Mouse (Mus musculus) forelimb bud, embryonic 11.5 days (tissue): ENCODE results near the gene Gm20824.
"Not testable (repeated sequence)": the region's sequence is repeated elsewhere in the genome, so short reads cannot be mapped to it uniquely, and the experiment has no call there.

Experiments used
- DNase-seq: peaks from one replicate; pipeline ENCODE4 v3.0.0-alpha.2; 2012; ENCODE audit warnings: low read depth, low spot score

Gene Gm20824

DNA sequence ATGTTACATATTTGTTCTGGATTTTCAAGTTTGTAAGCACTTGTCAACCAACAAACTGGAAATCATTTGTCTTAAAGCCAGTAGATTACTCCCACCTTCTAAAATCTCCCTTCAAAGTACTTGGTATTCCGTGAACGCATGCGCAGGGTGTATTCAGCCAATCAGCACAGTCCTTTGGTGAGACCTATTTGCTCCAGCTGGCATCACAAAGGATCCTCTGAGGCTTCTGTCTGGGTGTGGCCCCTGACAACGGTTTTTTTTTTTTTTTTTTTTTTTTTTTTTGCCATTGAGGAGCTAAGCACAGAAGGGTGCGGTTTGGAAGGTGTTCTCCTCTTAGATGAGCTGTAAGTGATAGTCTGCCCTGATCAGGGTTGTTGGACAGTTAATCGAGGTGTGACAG is at the start of gene Gm20824:
Gene Gm20824 (plus strand): TSS at position 301 of the 400 bp plus-strand sequence.
- not testable (repeated sequence) for DNase-seq
